Mouse (Mus musculus) CD4-positive helper T cell, adult 2 months (primary cell): Measurements from ENCODE around the gene 4921511M17Rik.
"Not testable (repeated sequence)": the region's sequence is repeated elsewhere in the genome, so short reads cannot be mapped to it uniquely, and the experiment has no call there.

Source experiments
- DNase-seq: peaks from one replicate; pipeline ENCODE4 v3.0.0-alpha.2; 2012; ENCODE audit warnings: low read depth, missing footprints, low spot score

Gene 4921511M17Rik

GRCm38 (mm10) chrX:154033727-154034126, at the start of gene 4921511M17Rik:
4921511M17Rik (minus strand) TSS chrX:154033827.
- DNase-seq, result not testable (repeated sequence)

GRCm38 (mm10) chrX:154054939-154055338, 21.3 kb upstream of the 4921511M17Rik start, which contains the start of gene Gm10057:
Gm10057 (minus strand) TSS chrX:154055039.
- DNase-seq, result not testable (repeated sequence)

GRCm38 (mm10) chrX:154012540-154012939, 21.1 kb downstream of the 4921511M17Rik start, which contains the start of gene Samt1:
Samt1 (minus strand) TSS chrX:154012640.
- DNase-seq, result not testable (repeated sequence)

- DNase-seq, result not testable (repeated sequence)
These were observed 56.7 kb downstream of the 4921511M17Rik start for GRCm38 (mm10) chrX:153976914-153977313.

- DNase-seq, result not testable (repeated sequence)
These were observed 57.2 kb downstream of the 4921511M17Rik start for GRCm38 (mm10) chrX:153976467-153976866.

- no peak for DNase-seq
These were observed 59.2 kb downstream of the 4921511M17Rik start for GRCm38 (mm10) chrX:153974450-153974849.
